Mouse (Mus musculus) gastrocnemius, adult 2 months (tissue): Measurements from ENCODE around the gene AA986860. TPM values are rescaled to one million over a fixed set of nuclear protein-coding genes. Genes with fewer than 3 reads are reported as not detected.

Source experiments
- DNase-seq: peaks from one replicate; pipeline ENCODE4 v3.0.0; 2022
- H3K27ac ChIP-seq: fragments of 200-600 bp; 2 replicates; pipeline ENCODE4 v1.8.1; 2022; ENCODE audit warnings: mild to moderate bottlenecking
- H3K4me3 ChIP-seq: fragments of 200-600 bp; 2 replicates; pipeline ENCODE4 v1.8.1; 2022; ENCODE audit warnings: mild to moderate bottlenecking, moderate library complexity
- CTCF ChIP-seq: fragments of 200-600 bp; IDR thresholded peaks from 2 replicates; pipeline ENCODE4 v1.8.1; 2022; ENCODE audit warnings: antibody characterized with exemption, mild to moderate bottlenecking, moderate library complexity
- intact Hi-C: fragments of 180-260 bp; cut with DNase I; formaldehyde crosslinking; loops from one replicate; pipeline ENCODE4 v1.15.1; 2025
- total RNA-seq, 2 experiments: library from RNA; stranded (reverse); gene quantifications; 2 replicates each; pipeline ENCODE4 v1.2.3; 2021

Gene AA986860
- total RNA-seq, 2 experiments from 2014 or later: 0.20 to 0.43 TPM

DNA sequence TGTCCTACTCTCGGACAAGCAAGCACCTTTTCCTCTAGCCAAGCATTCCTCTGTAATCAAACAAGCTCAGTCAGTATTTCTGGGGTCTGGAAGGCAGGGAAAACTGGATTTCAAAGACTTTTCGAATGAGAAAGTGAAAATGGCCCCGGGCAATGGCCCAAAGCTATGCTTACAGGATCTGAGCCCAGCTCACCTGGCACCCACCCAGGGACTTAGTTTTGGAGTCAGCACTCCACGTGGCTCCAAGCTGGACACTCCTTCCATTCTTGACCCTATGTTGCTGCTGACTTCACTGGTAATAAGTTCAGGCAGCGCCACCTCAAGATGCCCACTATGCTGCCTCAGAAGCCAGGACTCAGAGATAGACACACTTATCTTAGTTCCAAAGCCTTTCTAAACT lies 35.3 kb downstream of the AA986860 start:
- no peak overlapping the region for H3K27ac ChIP-seq
- intact Hi-C loops: no loop called here
- DNase-seq: peak; percentile 48
- no peak for TF ChIP-seq CTCF
- no peak overlapping the region for H3K4me3 ChIP-seq

DNA sequence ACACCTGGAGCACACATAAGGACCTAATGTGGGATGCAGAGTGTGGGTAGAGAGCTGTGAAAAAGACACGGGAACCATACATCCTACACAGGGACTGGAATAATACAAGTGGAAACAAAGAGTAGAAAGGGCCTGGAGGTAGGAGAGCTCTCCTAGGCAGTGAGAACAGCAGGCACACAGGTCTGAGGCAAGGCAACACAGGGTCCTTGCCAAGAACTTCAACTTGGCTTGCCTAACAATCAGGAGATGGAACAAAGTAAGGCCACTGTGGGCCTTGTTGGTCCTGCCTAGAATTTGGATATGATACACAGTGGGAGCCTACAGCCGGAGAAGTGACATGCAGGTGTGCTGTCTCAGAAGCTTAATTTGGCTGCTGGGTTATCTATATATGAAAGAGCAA lies 38.1 kb downstream of the AA986860 start:
- intact Hi-C loops: no loop called here
- Histone ChIP-seq H3K4me3 (no peak overlapping the region), H3K27ac (no peak overlapping the region)
- TF ChIP-seq CTCF: no peak
- no peak for DNase-seq

DNA sequence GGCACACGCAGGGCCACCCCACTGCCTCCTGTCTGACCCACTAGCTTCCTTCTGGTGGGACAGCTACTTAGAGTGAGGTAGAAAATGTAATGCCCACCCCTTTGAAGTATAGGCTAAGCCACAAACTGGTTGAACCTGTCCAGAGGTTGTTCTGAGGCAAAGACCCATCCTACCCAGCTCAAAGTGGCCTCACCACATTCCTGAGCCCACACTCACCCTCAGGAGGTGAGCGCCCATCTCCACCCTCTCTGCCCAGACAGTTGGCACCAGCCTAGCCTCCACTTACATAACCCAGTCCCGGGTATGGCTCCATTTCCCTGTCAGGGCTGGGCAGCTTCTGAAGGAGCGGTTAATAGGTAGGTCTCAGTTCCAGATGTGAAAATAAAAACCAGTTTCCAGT lies 38.7 kb downstream of the AA986860 start:
- no peak overlapping the region for H3K27ac ChIP-seq
- H3K4me3 ChIP-seq: no peak overlapping the region
- no peak for TF ChIP-seq CTCF
- intact Hi-C loops: no loop called here
- no peak for DNase-seq

DNA sequence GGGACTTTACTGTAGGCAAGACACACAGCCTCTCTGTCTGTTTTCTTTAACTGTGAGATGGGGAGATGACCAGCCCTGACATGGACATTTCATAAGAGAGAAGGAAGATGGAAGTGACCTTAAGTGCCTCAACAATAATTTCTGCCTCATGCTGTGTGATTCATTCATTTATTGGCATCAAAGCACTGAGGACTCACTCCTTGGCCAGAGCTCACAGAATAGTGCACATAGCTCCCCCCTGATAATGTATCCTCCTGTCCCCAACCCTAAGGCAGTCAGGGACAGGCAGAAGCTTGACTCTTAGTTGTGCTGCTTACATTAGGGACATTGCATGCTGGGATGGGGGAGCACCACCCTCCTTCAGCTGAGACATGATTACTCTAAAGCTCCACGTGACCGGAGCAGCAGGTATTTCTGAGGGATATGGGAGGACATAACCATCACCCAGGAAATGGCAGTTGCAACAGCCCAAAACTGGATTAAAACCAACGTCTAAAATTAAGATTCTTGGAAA lies 39.3 kb downstream of the AA986860 start:
- no peak for TF ChIP-seq CTCF
- Histone ChIP-seq H3K4me3 (no peak overlapping the region), H3K27ac (no peak overlapping the region)
- DNase-seq: no peak
- intact Hi-C loops: no loop called here

DNA sequence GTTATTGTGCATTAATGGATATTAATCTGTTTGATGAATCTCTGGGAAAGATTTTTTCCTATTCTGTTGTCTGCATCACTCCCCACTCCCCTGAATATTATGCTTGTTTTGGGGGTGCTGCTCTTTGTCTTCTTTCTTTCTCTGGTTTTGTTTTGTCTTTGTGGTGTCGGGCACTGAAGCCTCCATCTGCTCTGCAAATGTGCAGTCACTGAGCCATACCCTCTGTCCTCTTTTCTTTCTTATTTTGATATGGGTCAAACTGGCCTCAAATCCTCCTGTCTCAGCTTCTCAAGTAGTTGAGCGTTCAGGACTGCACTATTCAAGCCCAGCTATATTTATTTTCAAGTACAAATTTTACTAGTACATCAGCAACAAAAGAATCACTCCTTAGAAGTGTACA lies 43.5 kb downstream of the AA986860 start:
- no peak for TF ChIP-seq CTCF
- intact Hi-C loops: no loop called here
- H3K27ac ChIP-seq: no peak overlapping the region
- no peak for DNase-seq
- no peak overlapping the region for H3K4me3 ChIP-seq

DNA sequence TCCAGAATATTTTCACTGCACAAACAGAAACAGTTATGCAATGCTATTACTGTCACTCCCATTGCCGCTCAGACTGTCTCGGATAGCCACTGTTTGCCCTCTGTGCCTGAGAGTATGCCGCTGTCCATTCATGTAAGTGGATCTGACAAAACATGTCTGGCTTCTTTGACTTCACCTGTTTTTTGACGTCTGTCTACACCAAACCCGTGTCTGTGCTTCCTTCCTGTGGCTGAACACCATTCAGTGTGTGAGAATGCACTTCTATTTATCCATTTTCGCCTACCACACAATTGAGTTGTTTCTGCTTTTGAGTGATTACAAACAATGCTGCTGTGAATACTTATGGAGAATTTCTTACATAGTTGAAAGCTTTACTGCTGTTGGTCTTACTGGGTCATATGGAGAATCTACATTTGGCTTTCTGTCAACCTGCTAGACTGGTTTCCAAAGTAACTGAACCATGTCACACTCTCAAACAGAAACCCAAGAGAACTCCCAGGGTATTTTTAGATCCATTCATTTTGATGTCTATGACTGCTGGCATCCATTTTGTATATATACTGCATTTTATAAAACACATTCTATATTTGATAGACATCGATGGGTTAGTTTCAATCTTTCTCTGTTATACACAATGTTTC lies 44.0 kb downstream of the AA986860 start:
- no peak overlapping the region for H3K4me3 ChIP-seq
- intact Hi-C loops: no loop called here

DNA sequence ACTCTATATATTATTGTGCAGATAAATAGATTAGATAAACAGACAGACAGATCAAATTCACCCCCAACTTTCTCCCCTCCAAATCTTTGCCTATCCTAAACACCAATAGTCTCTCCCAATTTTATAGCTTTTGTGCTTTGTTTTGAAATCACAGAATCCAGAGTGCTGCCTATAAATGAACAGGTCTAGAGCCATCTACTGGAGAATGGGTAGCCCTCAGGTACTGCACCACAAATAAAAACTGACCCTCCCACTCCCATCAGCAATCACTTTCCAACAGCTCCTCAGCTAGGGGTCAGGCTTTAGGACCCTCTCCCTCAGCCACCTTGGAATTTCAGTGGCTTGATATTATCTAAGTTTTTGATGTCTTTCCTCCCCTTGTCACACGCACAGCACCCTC lies 44.9 kb downstream of the AA986860 start:
- intact Hi-C loops: no loop called here
- DNase-seq: no peak
- TF ChIP-seq CTCF: peak; percentile 28; the same call in 1 of the 2 replicates
- Histone ChIP-seq H3K27ac (no peak overlapping the region), H3K4me3 (no peak overlapping the region)

More for the DNA sequence above, 44.0 kb downstream of the AA986860 start:
- no peak for TF ChIP-seq CTCF
- DNase-seq: no peak
- no peak overlapping the region for H3K27ac ChIP-seq

DNA sequence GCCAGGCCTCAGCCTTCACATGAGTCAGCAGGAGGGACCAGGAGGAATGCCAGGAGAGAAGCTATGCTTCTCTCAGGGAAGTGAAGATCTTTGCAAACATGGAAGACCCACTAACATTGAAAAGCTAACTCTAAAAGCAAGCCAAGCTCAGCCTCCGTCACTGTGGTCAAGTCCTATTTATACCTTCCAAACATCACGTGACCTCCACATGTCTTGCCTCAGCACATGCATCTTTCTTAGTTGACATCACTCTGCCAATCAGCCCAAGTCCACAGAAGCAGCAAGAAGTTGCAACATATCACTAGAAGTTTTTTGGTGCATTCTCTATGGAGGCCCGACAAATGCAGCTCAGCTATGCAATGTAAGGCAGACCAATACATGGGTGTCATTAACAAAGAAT lies 48.1 kb downstream of the AA986860 start:
- DNase-seq: no peak
- Histone ChIP-seq H3K27ac (no peak overlapping the region), H3K4me3 (no peak overlapping the region)
- intact Hi-C loops: no loop called here
- no peak for TF ChIP-seq CTCF

DNA sequence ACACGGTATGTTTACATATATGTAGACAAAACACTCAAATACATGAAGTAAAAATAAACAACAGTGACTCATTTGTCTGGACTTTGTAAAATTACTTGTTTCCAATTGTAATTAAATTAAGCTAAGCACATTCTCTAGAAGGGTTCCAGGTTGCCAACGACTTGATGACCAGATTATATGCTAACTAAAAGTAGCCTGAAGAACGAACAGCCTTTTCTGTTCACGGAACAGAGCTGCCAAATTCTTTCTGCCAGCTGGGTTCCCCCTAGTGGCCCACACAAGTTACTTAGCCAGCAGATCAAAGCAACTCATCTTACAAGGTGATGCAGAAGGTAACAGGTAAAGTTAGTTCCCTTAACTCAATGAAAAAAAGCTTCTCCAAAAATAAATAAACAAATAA lies 52.3 kb downstream of the AA986860 start:
- Histone ChIP-seq H3K4me3 (no peak overlapping the region), H3K27ac (no peak overlapping the region)
- no peak for DNase-seq
- intact Hi-C loops: no loop called here
- TF ChIP-seq CTCF: peak; percentile 53

DNA sequence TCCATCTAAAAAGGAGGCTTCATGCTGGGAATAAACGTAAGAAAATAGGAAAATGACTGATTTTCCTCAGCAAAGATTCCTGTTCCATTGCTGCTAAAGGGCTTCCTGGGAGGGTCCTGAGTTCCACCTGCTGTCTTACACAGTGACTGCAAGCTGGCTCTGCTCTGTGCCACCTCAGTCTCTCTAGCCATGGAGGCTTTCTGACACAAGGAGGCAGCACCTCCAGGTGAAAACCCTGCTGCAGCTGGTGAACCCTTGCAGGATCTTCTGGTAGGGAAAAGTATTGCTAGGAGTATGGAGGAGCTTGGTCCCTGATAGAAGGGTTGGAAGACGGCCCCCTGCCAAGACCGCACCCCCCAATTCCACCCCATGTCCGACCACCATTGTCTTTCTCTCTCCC lies 55.2 kb downstream of the AA986860 start:
- no peak for DNase-seq
- Histone ChIP-seq H3K4me3 (no peak overlapping the region), H3K27ac (no peak overlapping the region)
- intact Hi-C loops: no loop called here
- peak; percentile 20; the same call in 1 of the 2 replicates for TF ChIP-seq CTCF

DNA sequence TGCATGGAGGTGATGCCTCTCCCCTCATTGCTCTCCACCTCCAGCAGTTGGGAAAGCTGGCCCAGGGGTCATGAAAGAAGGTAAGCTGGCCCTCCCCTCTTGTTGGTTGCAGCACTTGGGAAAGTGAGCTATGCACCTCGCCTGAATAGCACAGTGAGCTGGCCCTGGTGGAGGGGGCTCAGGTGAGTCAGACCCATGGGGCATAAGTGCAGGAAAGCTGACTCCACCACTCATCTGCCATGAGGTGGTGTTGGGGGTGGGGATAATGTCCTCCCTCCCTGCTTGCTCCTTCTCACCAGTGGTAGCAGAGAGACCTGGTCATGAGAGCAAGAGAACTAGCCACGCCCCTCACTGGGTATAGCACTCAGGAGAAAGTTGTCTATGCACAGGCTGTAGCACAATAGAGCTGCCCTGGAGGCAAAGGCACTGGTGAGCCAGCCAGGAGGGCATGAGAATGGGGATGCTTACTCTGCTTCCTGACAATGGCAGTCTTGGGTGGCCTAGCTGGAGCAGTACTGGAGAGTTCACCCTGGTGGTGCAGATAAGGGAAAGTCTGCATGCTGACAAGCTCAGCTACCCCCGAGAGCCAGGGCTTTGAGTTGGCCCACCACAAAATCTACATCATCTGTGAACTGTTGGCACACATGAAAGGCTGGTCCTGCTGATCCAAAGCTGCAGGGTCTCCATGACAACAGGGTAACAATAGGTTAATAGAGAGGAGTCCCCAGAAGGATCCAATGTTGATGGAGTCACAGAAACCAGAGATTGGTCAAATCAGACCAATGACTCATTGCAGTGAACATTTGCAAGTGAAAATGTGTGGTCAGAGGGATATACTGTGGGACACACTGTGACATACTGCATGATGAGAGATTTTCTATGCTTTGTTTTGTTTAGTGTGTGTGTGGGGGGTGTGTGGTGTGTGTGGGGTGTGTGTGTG lies 58.0 kb downstream of the AA986860 start:
- H3K4me3 ChIP-seq: no peak overlapping the region
- DNase-seq: no peak
- intact Hi-C loops: loop anchor here (10.0 kb wide), 1 partner anchor 95 kb away; no protein-coding TSS in a partner anchor
- TF ChIP-seq CTCF: no peak
- H3K27ac ChIP-seq: no peak overlapping the region

Other genes with a start within 250 kb of the AA986860 start
- not detected for gene Zp3r, start 102.4 kb upstream of the AA986860 start, total RNA-seq
- not detected for gene C4bp, start 70.3 kb upstream of the AA986860 start, total RNA-seq
- gene Gm29427, start 16.2 kb upstream of the AA986860 start, total RNA-seq: under 1 TPM in 1 of 2 experiments, not detected in 1; 0.14 TPM
- gene Yod1, start 14.6 kb upstream of the AA986860 start, total RNA-seq: 1 to 10 TPM; 3.7 to 4.1 TPM
- 10 to 100 TPM; 11.6 to 15.5 TPM for gene Pfkfb2, start 2.7 kb upstream of the AA986860 start, total RNA-seq
- gene Fcamr, start 68.9 kb downstream of the AA986860 start, total RNA-seq: under 1 TPM in 1 of 2 experiments, not detected in 1; 0.14 TPM
- not detected for gene Pigr, start 94.7 kb downstream of the AA986860 start, total RNA-seq
- gene Fcmr, start 133.7 kb downstream of the AA986860 start, total RNA-seq: not detected
- not detected for gene Il24, start 155.5 kb downstream of the AA986860 start, total RNA-seq
- gene Il20, start 179.5 kb downstream of the AA986860 start, total RNA-seq: not detected
- not detected for gene Il19, start 208.1 kb downstream of the AA986860 start, total RNA-seq